Mouse (Mus musculus): Measurements from ENCODE around the gene Slc11a1.

GRCm38 (mm10) chr1:74423147-74423546, 48.2 kb downstream of the Slc11a1 start:
- no peak for TF ChIP-seq POLR2A (IDR thresholded peaks at IDR 0.05; ENCODE audit: insufficient read depth, low read depth, low read length)
- no peak for TF ChIP-seq CTCF (IDR thresholded peaks at IDR 0.05; ENCODE audit: insufficient read depth, low read depth, low read length)
